Mouse (Mus musculus) forebrain, embryonic 14.5 days (tissue): ENCODE measurements at regions not wholly inside any gene's neighbourhood (a gene's known extent, or its start where the extent isn't known, plus 50 kb on each side); places are given as distances from the start of the nearest gene placed in this dataset.

Source experiments
- ATAC-seq: fragments of 200-750 bp; cut with Nextera tagmentation; 2 replicates; pipeline ENCODE4 v1.8.0; 2017; ENCODE audit warnings: mild to moderate bottlenecking, moderate library complexity
- DNase-seq: peaks from one replicate; pipeline ENCODE4 v3.0.0-alpha.2; 2015; ENCODE audit warnings: low spot score
- H3K27ac ChIP-seq: fragments of 300-500 bp; sonication (generic); 2 replicates; pipeline ENCODE4 v1.5.1; 2014; ENCODE audit warnings: low read depth, mild to moderate bottlenecking, control low read depth, low read length, moderate library complexity
- H3K27me3 ChIP-seq: fragments of 300-500 bp; sonication (generic); replicated peaks from 2 replicates; pipeline ENCODE4 v1.6.1; 2014; ENCODE audit warnings: low read length, control low read depth, mixed read lengths; ENCODE audit not compliant: control insufficient read depth, insufficient read depth
- H3K36me3 ChIP-seq: fragments of 300-500 bp; sonication (generic); 2 replicates; pipeline ENCODE4 v1.6.1; 2014; ENCODE audit warnings: low read length, control low read depth; ENCODE audit not compliant: control insufficient read depth, insufficient read depth
- H3K4me1 ChIP-seq: fragments of 300-500 bp; sonication (generic); 2 replicates; pipeline ENCODE4 v1.6.1; 2014; ENCODE audit warnings: antibody characterized with exemption, low read length, control low read depth; ENCODE audit not compliant: control insufficient read depth, insufficient read depth
- H3K4me2 ChIP-seq: fragments of 300-500 bp; sonication (generic); 2 replicates; pipeline ENCODE4 v1.6.1; 2014; ENCODE audit warnings: mild to moderate bottlenecking, control low read depth, low read length
- H3K4me3 ChIP-seq: fragments of 300-500 bp; sonication (generic); 2 replicates; pipeline ENCODE4 v1.5.1; 2014; ENCODE audit warnings: low read depth, low read length, control low read depth
- H3K9ac ChIP-seq: fragments of 300-500 bp; sonication (generic); 2 replicates; pipeline ENCODE4 v1.6.1; 2014; ENCODE audit warnings: mild to moderate bottlenecking, low read length, control low read depth, moderate library complexity
- H3K9me3 ChIP-seq: fragments of 300-500 bp; sonication (generic); replicated peaks from 2 replicates; pipeline ENCODE4 v1.6.1; 2016; ENCODE audit warnings: low read length, control low read depth, mixed read lengths; ENCODE audit not compliant: control insufficient read depth
- WGBS: fragments of 180-500 bp; shearing (Covaris S2); extraction: QIAGEN DNeasy Blood & Tissue Kit; methylation state at CpG from one replicate; pipeline ENCODE4 v1.1.7; 2014; 5-methylcytosine and 5-hydroxymethylcytosine counted together

DNA sequence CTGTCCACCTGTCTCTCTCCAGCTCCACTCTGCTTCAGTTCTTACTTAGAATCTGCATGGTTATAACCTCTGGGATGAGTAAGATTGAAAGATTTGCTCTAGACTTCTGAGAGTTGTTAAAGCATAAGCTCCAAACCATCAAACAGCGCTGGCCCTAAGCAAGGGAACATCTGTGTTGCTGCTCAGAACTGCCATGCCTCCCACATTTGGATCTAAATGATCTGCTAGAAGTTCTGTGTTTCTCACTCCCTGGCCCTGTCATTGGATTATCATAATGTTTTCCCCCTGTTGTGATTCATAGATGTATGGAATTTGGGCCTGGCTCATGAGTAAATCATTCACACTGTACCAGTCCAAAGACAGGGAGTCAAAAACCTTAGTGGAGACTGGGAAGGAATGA, 448.1 kb downstream of the 1190002N15Rik start:
- Histone ChIP-seq H3K4me2 (no peak overlapping the region), H3K9me3 (no peaks in the 10 kb centered on the region), H3K4me3 (no peak overlapping the region), H3K27ac (no peak overlapping the region), H3K9ac (no peak overlapping the region), H3K36me3 (no peaks in the 10 kb centered on the region), H3K4me1 (no peaks in the 10 kb centered on the region), H3K27me3 (no peaks in the 10 kb centered on the region)
- 93% methylated on average over 1 of the region's 1 CpGs for WGBS
- DNase-seq, result no peak
- ATAC-seq, result no peak

DNA sequence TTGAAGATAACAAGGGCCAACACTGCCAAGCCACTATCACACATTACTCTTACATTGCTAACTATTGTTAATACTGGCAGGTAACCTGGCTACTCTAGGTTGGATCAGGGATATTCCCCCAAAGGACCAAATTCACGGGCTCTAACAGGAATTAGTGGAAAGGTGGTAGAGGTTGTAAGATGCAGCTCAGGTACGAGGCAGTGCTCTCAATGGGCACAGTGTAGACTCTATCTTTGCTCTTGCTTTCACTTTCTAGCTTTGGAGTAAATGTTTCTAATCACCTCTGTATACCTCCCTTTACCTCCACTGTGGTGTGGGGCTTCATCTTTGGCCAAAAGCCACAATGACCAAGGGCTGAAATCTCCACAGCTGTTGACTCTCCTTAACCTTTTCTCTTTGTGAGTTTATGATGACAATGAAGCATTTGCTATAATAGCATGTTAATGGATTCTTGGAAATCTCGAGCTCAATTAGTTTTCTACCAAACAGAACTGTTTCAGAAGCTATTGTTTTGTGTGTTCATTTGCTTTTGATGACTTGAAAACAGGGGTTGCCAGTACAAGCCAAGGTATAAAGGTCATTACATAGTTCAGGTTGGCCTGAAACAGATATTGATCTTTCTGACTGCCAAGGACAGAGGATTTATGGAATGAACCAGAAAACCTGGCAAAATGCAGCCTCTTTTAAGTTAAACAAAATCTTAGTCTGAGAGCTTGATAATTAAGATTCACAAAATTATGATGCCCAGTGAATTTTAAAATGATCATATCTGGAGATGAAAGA, 454.1 kb downstream of the 1190002N15Rik start:
- Histone ChIP-seq H3K27ac (no peak overlapping the region), H3K4me3 (no peak overlapping the region), H3K36me3 (no peaks in the 10 kb centered on the region), H3K4me2 (no peak overlapping the region), H3K9ac (no peak overlapping the region), H3K9me3 (no peaks in the 10 kb centered on the region), H3K27me3 (no peaks in the 10 kb centered on the region), H3K4me1 (no peaks in the 10 kb centered on the region)
- ATAC-seq (no peak), DNase-seq (no peak)
- 83% methylated on average over 3 of the region's 3 CpGs for WGBS

DNA sequence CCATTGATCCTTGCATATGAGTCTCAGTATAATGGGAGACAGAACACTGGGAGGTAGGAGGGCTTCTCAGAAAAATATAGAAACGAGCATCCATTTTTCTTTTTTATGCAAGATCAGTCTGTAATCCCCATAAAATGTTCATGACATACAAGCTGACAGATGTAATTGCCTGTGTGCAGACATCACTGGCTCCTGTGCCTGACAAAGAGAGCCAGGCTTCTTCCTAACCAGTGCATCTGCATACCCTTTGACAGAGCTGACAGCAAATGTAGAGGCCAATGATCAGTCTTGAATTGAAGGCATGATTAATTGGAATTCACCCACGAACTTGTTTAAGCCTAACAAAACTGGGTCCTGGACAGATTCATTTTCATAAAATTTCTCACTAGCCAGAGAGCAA, 463.0 kb downstream of the 1190002N15Rik start:
- H3K9ac ChIP-seq, result no peak overlapping the region
- no peaks in the 10 kb centered on the region for H3K27me3 ChIP-seq
- ATAC-seq (0 out of 2 replicates have a peak, but pooled peaks have one; percentile 44), DNase-seq (peak; percentile 5)
- no peaks in the 10 kb centered on the region for H3K4me1 ChIP-seq
- H3K4me3 ChIP-seq, result no peak overlapping the region
- no peak overlapping the region for H3K4me2 ChIP-seq
- H3K9me3 ChIP-seq, result no peaks in the 10 kb centered on the region
- WGBS, result 49% methylated on average over 2 of the region's 2 CpGs
- H3K27ac ChIP-seq, result no peak overlapping the region
- H3K36me3 ChIP-seq, result no peaks in the 10 kb centered on the region

DNA sequence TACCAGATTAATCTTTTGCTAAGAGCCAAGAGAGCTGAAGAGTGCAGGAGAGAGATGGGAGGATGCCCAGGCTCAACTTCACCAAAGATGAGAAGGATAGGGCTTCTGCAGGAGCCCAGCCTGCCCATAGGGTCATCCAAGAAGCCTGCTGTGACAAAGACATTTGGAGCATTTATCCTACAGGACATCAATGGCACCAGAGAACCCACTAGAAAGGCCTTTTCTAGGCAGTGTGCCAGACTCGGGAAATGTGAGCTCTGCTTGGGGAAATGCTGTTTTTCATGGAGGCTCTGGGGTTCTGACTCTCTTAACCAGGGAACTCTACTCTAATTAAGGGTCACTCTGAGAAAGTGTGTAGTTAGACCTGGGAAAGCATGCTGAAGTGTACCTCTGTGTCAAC, 470.8 kb downstream of the 1190002N15Rik start:
- Histone ChIP-seq H3K27ac (no peak overlapping the region), H3K9ac (no peak overlapping the region), H3K36me3 (no peaks in the 10 kb centered on the region), H3K4me1 (no peaks in the 10 kb centered on the region), H3K27me3 (no peaks in the 10 kb centered on the region), H3K9me3 (no peaks in the 10 kb centered on the region), H3K4me2 (no peak overlapping the region), H3K4me3 (no peak overlapping the region)
- WGBS, result 50% methylated on average over 1 of the region's 1 CpGs
- ATAC-seq, result no peak
- DNase-seq, result peak; percentile 28

DNA sequence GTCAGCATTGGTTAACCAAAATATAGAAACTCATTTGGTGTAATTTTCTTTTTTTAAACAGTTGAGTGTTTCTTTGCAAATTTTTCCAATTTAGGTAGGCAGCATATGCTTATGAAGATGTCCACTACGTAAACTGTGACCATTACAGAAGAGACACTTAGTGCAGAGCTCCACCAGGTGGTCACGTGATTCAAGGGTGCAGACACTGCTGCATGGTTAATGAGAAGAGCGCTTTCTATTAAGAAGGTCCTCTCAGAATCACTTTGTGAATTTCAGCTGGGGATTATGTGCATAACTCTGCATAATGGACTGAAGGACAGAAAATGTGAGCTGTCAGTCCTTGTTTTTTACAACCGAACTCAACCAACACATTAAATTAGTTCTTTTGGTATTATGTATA, 484.7 kb downstream of the 1190002N15Rik start:
- Histone ChIP-seq H3K4me2 (no peak overlapping the region), H3K4me3 (no peak overlapping the region), H3K36me3 (no peaks in the 10 kb centered on the region), H3K27ac (no peak overlapping the region), H3K27me3 (no peaks in the 10 kb centered on the region), H3K9ac (no peak overlapping the region), H3K4me1 (no peaks in the 10 kb centered on the region), H3K9me3 (no peaks in the 10 kb centered on the region)
- DNase-seq (peak; percentile 6), ATAC-seq (0 out of 2 replicates have a peak, but pooled peaks have one; percentile 7)
- WGBS, result 67% methylated on average over 4 of the region's 4 CpGs

DNA sequence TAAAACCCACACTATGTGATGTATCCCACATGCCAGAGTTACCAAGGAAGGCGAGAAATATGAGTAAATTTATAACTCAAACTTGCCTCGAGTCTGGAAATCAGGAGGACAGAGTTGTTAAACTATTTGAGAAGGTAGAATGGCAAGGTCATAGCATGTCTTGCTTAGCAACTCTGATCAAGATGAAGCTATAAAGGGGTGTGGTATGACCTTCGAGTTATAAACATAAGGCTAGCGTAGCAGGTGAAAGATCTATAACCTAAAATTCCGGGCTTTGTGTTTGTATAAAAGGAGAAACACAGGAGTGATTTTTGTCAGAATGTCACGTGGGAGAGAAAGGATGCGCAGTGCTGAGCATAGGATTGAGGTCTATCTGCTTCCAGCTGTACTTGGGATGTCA, 490.0 kb downstream of the 1190002N15Rik start:
- H3K4me1 ChIP-seq, result no peaks in the 10 kb centered on the region
- no peaks in the 10 kb centered on the region for H3K9me3 ChIP-seq
- H3K36me3 ChIP-seq, result no peaks in the 10 kb centered on the region
- no peak overlapping the region for H3K9ac ChIP-seq
- H3K27ac ChIP-seq, result no peak overlapping the region
- ATAC-seq (no peak), DNase-seq (no peak)
- no peaks in the 10 kb centered on the region for H3K27me3 ChIP-seq
- WGBS, result 91% methylated on average over 7 of the region's 7 CpGs
- no peak overlapping the region for H3K4me3 ChIP-seq
- no peak overlapping the region for H3K4me2 ChIP-seq

DNA sequence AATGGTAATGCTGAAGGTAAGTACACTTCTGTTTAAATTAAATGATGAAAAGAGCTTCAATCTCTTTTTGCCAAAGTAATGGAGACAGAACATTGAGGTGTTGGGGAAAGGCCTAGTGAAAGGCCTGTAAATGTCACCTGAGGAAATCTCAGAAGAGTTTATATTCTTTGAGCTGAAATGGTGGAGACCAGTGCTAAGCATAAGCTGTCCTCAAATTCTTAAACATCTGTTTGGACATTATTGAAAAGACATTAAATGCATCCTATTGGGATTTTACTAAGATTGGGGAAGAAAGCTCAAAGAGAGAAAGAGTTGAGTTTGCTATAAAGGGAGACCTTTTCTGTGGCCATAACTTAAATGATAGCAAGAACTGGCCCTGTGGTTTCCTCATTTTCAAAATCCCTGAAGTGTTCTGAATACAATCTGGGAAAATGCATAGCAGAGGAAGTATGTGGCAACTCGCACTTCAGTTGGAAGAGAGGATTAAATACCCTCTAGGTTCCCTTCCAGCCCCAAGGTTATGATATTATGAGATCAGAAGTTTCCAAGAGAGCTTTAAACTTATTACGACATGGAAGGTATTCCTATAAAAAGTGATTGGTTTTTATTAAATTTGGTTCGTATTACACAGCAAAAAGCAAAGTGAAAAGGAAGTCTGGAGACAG, 492.3 kb downstream of the 1190002N15Rik start:
- Histone ChIP-seq H3K4me1 (no peaks in the 10 kb centered on the region), H3K36me3 (no peaks in the 10 kb centered on the region), H3K9ac (no peak overlapping the region), H3K27me3 (no peaks in the 10 kb centered on the region), H3K4me3 (no peak overlapping the region), H3K4me2 (no peak overlapping the region), H3K9me3 (no peaks in the 10 kb centered on the region), H3K27ac (no peak overlapping the region)
- DNase-seq (no peak), ATAC-seq (no peak)
- 88% methylated on average over 3 of the region's 3 CpGs for WGBS

DNA sequence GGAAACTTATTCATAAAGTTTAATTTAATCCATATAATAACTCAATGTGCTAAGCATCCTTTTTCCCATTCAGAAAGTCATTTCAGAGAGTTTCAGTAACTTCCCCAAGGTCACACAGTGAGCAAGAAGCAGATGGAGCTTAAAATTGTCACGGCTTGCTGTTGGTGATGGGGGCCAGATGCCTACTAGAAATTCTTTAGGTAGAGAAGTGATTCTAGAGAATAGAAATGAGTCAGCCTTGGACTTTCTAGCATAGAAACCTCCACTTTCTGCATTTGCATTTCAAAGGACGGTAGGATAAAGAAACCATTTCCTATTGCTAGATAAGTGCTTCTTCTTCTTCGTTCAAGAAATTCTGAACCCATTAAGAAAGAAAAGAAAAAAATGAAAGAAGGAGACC, 514.1 kb downstream of the 1190002N15Rik start:
- Histone ChIP-seq H3K4me1 (no peaks in the 10 kb centered on the region), H3K27ac (no peak overlapping the region), H3K4me3 (no peak overlapping the region), H3K9me3 (no peaks in the 10 kb centered on the region), H3K36me3 (no peaks in the 10 kb centered on the region), H3K9ac (no peak overlapping the region), H3K27me3 (no peaks in the 10 kb centered on the region), H3K4me2 (no peak overlapping the region)
- WGBS, result 33% methylated on average over 3 of the region's 3 CpGs
- no peak for ATAC-seq
- no peak for DNase-seq

DNA sequence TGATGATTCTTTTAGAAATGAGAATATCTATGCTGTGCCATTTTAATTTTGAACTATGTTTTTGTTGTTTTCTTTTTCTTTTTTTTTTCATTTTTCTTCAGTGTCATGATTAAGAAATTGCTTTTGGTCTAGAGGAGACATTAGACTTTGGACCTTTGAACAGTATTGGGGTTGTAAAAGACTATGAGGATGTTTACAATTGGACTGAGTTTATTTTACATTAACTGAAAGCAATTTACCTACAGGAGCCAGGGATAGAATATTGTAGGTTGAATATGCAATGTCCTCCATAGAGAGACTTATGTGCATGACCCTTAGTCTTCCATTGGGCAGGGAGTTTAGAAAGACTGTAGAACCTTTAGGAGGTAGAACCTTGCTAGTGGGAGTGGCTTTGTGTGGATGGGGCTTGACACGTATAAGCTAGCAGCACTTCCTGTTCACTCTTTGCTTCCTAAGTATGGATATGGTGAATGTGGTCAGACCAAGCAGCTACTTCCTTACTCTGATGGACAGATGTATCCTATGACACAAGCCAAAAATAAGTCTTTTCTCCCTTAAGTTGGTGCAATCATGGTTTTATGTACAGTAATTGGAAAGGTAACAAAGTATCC, 516.5 kb downstream of the 1190002N15Rik start:
- H3K4me3 ChIP-seq, result no peak overlapping the region
- WGBS, result 92% methylated on average over 1 of the region's 1 CpGs
- H3K27me3 ChIP-seq, result no peaks in the 10 kb centered on the region
- H3K9ac ChIP-seq, result no peak overlapping the region
- H3K4me1 ChIP-seq, result no peaks in the 10 kb centered on the region
- ATAC-seq, result no peak
- H3K9me3 ChIP-seq, result no peaks in the 10 kb centered on the region
- H3K36me3 ChIP-seq, result no peaks in the 10 kb centered on the region
- H3K4me2 ChIP-seq, result no peak overlapping the region
- no peak overlapping the region for H3K27ac ChIP-seq
- DNase-seq, result no peak
